Mouse (Mus musculus) liver, embryonic 16.5 days (tissue): Measurements from ENCODE around the gene Opcml. TPM values are rescaled to one million over a fixed set of nuclear protein-coding genes. Genes with fewer than 3 reads are reported as not detected.

ENCODE experiments used
- ATAC-seq: fragments of 200-750 bp; cut with Nextera tagmentation; 2 replicates; pipeline ENCODE4 v1.8.0; 2017; ENCODE audit warnings: low read depth, mild to moderate bottlenecking, moderate number of reproducible peaks, moderate library complexity
- H3K27ac ChIP-seq: fragments of 300-500 bp; sonication (generic); 2 replicates; pipeline ENCODE4 v1.5.1; 2014; ENCODE audit warnings: mild to moderate bottlenecking, low read length
- H3K27me3 ChIP-seq: fragments of 300-500 bp; sonication (generic); 2 replicates; pipeline ENCODE4 v1.6.1; 2014; ENCODE audit warnings: low read depth, low read length, mixed read lengths; ENCODE audit not compliant: control insufficient read depth, insufficient read depth
- H3K36me3 ChIP-seq: fragments of 300-500 bp; sonication (generic); 2 replicates; pipeline ENCODE4 v1.6.1; 2014; ENCODE audit warnings: mild to moderate bottlenecking; ENCODE audit not compliant: control insufficient read depth, insufficient read depth
- H3K4me1 ChIP-seq: fragments of 300-500 bp; sonication (generic); 2 replicates; pipeline ENCODE4 v1.6.1; 2014; ENCODE audit warnings: low read depth, low read length, mixed read lengths; ENCODE audit not compliant: control insufficient read depth
- H3K4me2 ChIP-seq: fragments of 300-500 bp; sonication (generic); 2 replicates; pipeline ENCODE4 v1.6.1; 2014; ENCODE audit warnings: low read depth, low read length, mixed read lengths
- H3K4me3 ChIP-seq: fragments of 300-500 bp; sonication (generic); 2 replicates; pipeline ENCODE4 v1.5.1; 2014; ENCODE audit warnings: low read depth, mild to moderate bottlenecking, low read length
- H3K9ac ChIP-seq: fragments of 300-500 bp; sonication (generic); 2 replicates; pipeline ENCODE4 v1.6.1; 2014; ENCODE audit warnings: low read depth, low read length
- H3K9me3 ChIP-seq: fragments of 300-500 bp; sonication (generic); replicated peaks from 2 replicates; pipeline ENCODE4 v1.6.1; 2016; ENCODE audit warnings: low read length; ENCODE audit not compliant: control insufficient read depth
- WGBS: fragments of 180-500 bp; shearing (Covaris S2); extraction: QIAGEN DNeasy Blood & Tissue Kit; methylation state at CpG from one replicate; pipeline ENCODE4 v1.1.7; 2014; ENCODE audit not compliant: insufficient replicate concordance; 5-methylcytosine and 5-hydroxymethylcytosine counted together
- polyA plus RNA-seq: library from polyadenylated mRNA; unstranded; fragments of >200 nt; fragmentation: Nextera tagmentation; extraction: Ambion mirVana; gene quantifications from 2 replicates; pipeline ENCODE4 v1.2.1, GENCODE M21; 2015

Gene Opcml
- polyA plus RNA-seq, 1 experiment from 2014 or later = 0.26 TPM

- H3K4me2 ChIP-seq = no peak overlapping the region
- no peak overlapping the region for H3K27ac ChIP-seq
- ATAC-seq = no peak
- H3K9me3 ChIP-seq = no peaks in the 10 kb centered on the region
- no peaks in the 10 kb centered on the region for H3K36me3 ChIP-seq
- no peaks in the 10 kb centered on the region for H3K4me1 ChIP-seq
- H3K27me3 ChIP-seq = no peaks in the 10 kb centered on the region
- no peak overlapping the region for H3K4me3 ChIP-seq
- H3K9ac ChIP-seq = no peak overlapping the region
- 58% methylated on average over 2 of the region's 2 CpGs for WGBS
Observed at GRCm38 (mm10) chr9:28720186-28720585, 929.6 kb downstream of the Opcml start.

DNA sequence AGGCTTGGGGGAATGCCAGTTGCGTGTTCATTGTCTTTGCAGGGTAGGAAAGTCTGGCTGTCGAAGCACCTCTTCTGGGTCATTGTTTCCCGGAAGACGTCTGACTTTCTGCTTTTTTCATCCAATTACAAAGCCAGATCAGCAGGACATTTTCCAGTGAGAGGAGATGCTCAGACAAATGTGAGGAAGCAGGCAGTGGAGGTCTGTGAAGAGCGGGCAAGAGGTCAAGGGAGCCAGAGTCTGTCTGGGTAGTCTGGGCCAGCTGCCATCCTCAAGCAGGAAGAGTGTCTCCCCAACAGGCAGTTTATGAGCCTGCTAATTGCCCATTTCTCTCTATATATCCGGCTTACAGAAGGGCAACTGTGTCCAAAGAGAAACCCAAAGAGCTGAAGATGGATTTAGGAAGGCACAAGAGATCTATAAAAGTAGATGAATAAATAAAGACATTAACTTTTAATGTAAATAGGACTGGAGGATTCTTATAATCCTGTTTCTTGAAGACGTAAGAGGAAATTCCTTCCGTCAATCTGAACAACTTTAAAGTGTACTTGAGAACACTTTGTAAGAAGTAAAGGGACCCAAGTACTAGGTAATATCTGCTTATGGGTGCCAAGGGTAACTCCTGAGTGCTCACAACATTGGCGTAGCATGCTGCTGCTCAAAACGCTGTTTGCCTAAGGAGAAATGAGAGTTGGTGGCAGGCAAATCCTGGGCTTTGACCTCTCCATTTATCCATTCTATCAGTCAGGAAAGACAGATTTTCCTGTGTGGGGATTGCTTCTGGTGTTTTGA is 941.4 kb downstream of the Opcml start:
- Histone ChIP-seq H3K27me3 (no peaks in the 10 kb centered on the region), H3K9ac (no peak overlapping the region), H3K9me3 (no peaks in the 10 kb centered on the region), H3K4me1 (no peaks in the 10 kb centered on the region), H3K27ac (no peak overlapping the region), H3K4me2 (no peak overlapping the region), H3K36me3 (no peaks in the 10 kb centered on the region), H3K4me3 (no peak overlapping the region)
- WGBS = 63% methylated on average over 10 of the region's 10 CpGs
- no peak for ATAC-seq

GRCm38 (mm10) chr9:28737955-28738354 is 947.4 kb downstream of the Opcml start:
- Histone ChIP-seq H3K36me3 (no peaks in the 10 kb centered on the region), H3K9me3 (no peaks in the 10 kb centered on the region), H3K4me2 (no peak overlapping the region), H3K27me3 (no peaks in the 10 kb centered on the region), H3K4me1 (no peaks in the 10 kb centered on the region), H3K4me3 (no peak overlapping the region), H3K27ac (no peak overlapping the region), H3K9ac (no peak overlapping the region)
- ATAC-seq = no peak
- WGBS = 75% methylated on average over 2 of the region's 2 CpGs

DNA sequence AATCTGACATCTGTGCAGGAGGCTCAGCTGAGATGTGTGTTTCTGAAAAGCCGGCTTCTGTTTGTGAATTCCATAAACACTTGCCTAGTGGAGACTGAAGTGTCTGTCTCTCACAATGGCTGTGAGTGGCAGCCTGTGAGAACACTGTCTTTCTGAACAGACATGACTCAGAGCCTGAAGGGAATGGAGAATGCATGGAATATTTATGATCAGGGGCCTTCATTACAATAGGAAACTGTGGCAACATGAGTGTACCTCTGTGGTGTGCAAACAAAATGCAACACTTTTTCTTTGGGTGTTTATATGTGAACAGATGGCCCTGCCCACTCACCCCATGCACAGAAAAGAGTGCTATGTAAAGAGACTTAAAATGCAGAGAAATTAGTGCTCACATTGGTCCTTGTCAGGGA is 947.9 kb downstream of the Opcml start:
- Histone ChIP-seq H3K27me3 (no peaks in the 10 kb centered on the region), H3K4me2 (no peak overlapping the region), H3K4me1 (no peaks in the 10 kb centered on the region), H3K9me3 (no peaks in the 10 kb centered on the region), H3K36me3 (no peaks in the 10 kb centered on the region), H3K27ac (no peak overlapping the region), H3K9ac (no peak overlapping the region), H3K4me3 (no peak overlapping the region)
- ATAC-seq = no peak
- 62% methylated on average over 1 of the region's 1 CpGs for WGBS

- 55% methylated on average over 3 of the region's 3 CpGs for WGBS
- Histone ChIP-seq H3K4me2 (no peak overlapping the region), H3K9me3 (no peaks in the 10 kb centered on the region), H3K4me1 (no peaks in the 10 kb centered on the region), H3K36me3 (no peaks in the 10 kb centered on the region), H3K9ac (no peak overlapping the region), H3K27ac (no peak overlapping the region), H3K27me3 (no peaks in the 10 kb centered on the region), H3K4me3 (no peak overlapping the region)
- ATAC-seq = no peak
Observed at GRCm38 (mm10) chr9:28744771-28745170, 954.2 kb downstream of the Opcml start.

DNA sequence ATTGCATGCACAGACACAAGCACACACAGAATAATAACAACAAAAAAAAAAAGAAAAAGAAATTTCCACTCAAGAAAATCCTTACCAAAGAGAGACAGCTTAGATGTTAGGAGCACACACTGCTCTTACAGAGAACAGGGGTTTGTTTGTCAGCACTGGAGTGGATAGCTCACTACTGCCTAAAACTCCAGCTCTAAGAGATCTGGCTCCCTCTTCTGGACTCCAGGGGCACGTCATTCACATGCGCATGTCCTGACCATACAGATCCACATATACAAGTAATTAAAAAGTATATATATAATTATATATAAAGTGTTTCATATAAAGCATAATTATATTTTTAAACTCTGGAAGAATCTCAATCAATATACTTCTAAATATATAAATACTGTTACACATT is 958.3 kb downstream of the Opcml start:
- WGBS = 57% methylated on average over 2 of the region's 2 CpGs
- ATAC-seq = no peak
- no peaks in the 10 kb centered on the region for H3K27me3 ChIP-seq

GRCm38 (mm10) chr9:28752908-28753307 is 962.3 kb downstream of the Opcml start:
- Histone ChIP-seq H3K4me2 (no peak overlapping the region), H3K27ac (no peak overlapping the region), H3K9ac (no peak overlapping the region), H3K9me3 (no peaks in the 10 kb centered on the region), H3K36me3 (no peaks in the 10 kb centered on the region), H3K27me3 (no peaks in the 10 kb centered on the region), H3K4me3 (no peak overlapping the region), H3K4me1 (no peaks in the 10 kb centered on the region)
- 39% methylated on average over 5 of the region's 5 CpGs for WGBS
- ATAC-seq = no peak

More for the DNA sequence above, 958.3 kb downstream of the Opcml start:
- H3K9ac ChIP-seq = no peak overlapping the region
- no peak overlapping the region for H3K4me2 ChIP-seq
- H3K4me3 ChIP-seq = no peak overlapping the region
- no peak overlapping the region for H3K27ac ChIP-seq
- H3K36me3 ChIP-seq = no peaks in the 10 kb centered on the region
- no peaks in the 10 kb centered on the region for H3K4me1 ChIP-seq
- no peaks in the 10 kb centered on the region for H3K9me3 ChIP-seq

DNA sequence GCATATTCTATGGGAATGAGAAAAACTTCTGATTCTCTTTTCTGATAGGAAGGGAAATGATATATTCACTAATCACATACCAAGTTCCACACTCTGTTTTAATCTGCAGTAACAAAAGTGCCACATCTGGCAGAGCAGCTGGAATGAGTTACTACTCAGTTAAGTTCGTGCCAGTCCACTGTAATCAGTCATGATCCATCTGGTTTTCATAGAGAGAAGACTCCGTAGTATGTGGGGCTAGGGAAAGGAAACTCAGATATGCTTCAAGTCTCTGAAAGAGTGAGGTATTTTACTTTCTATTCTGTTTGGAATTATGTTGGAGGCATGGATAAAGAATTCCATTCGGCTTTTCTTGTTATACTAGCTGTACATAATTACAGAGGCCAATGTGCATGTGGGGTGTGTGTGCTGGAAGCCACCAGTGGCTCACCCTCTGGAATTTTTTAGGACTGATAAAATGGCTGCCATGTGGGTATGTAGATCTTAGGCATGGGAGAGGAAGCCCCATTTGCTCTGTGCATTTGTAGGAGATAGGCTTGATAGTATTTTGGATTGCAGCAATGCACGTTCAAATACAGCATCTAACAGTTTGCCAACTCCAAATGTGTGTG is 966.4 kb downstream of the Opcml start:
- H3K4me2 ChIP-seq = no peak overlapping the region
- WGBS = 49% methylated on average over 4 of the region's 4 CpGs
- H3K9me3 ChIP-seq = no peaks in the 10 kb centered on the region
- ATAC-seq = no peak
- H3K4me1 ChIP-seq = no peaks in the 10 kb centered on the region
- H3K4me3 ChIP-seq = no peak overlapping the region
- H3K9ac ChIP-seq = no peak overlapping the region
- H3K36me3 ChIP-seq = no peaks in the 10 kb centered on the region
- no peak overlapping the region for H3K27ac ChIP-seq
- H3K27me3 ChIP-seq = no peaks in the 10 kb centered on the region

- H3K9me3 ChIP-seq = no peaks in the 10 kb centered on the region
- H3K4me3 ChIP-seq = no peak overlapping the region
- no peaks in the 10 kb centered on the region for H3K27me3 ChIP-seq
- no peaks in the 10 kb centered on the region for H3K4me1 ChIP-seq
- H3K27ac ChIP-seq = no peak overlapping the region
- WGBS = 61% methylated on average over 4 of the region's 4 CpGs
- no peak overlapping the region for H3K4me2 ChIP-seq
- no peak for ATAC-seq
- H3K9ac ChIP-seq = no peak overlapping the region
- H3K36me3 ChIP-seq = no peaks in the 10 kb centered on the region
Observed at GRCm38 (mm10) chr9:28761460-28761859, 970.9 kb downstream of the Opcml start.
